Mouse (Mus musculus): ENCODE measurements at regions not wholly inside any gene's neighbourhood (a gene's known extent, or its start where the extent isn't known, plus 50 kb on each side); places are given as distances from the start of the nearest gene placed in this dataset.

DNA sequence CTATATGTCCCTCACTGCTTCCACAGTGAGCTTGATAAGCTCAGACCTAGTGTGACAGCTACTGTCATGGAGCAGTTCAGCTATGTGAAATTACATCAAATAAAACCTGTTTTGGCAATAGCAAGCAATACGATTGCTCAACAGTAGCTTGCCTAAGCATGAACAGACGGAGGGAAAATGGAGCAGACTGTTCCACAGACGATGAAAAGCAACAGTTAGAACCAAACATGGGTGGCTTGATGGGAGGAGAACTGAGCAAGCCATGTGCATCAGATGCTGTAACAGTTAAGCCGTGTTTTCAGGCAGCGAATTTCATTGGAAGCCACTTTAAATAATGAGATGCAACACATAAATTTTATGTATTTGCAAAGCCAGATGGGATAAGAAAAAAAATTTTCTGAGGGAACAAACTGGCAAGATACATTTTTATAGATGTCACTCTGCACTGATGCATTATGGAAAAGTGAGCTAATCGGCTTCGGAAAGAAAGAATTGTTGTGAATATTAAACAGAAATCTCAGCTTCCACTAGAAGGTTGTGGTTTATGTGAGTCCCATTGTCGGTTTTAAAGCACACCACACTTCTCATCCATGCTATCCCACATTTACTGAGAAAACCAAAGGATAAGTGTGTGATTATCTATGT is 270.9 kb upstream of the 2610001J05Rik start:
- no peak for TF ChIP-seq CTCF (IDR thresholded peaks at IDR 0.05; ENCODE audit: borderline replicate concordance, insufficient read depth, low read depth, low read length)
- no peak for TF ChIP-seq POLR2A (IDR thresholded peaks at IDR 0.05; ENCODE audit: borderline replicate concordance, insufficient read depth, low read length)
